Mouse (Mus musculus) CH12.LX (cell line): ENCODE measurements around the gene Pla2g7. TPM values are rescaled to one million over a fixed set of nuclear protein-coding genes. Genes with fewer than 3 reads are reported as not detected.

Experiments used
- DNase-seq: peaks from one replicate; pipeline ENCODE4 v3.0.0-alpha.2; 2013; ENCODE audit errors: extremely low read depth
- H3K27ac ChIP-seq: 2 replicates; pipeline ENCODE4 v1.5.1; 2012; ENCODE audit warnings: low read depth, mild to moderate bottlenecking, control low read depth, moderate library complexity; ENCODE audit not compliant: insufficient read depth
- H3K27me3 ChIP-seq: replicated peaks from 2 replicates; pipeline ENCODE3; 2012; ENCODE audit warnings: inconsistent platforms
- H3K36me3 ChIP-seq, 2 experiments: replicated peaks in 1 of 2; 2 replicates each; pipeline versions ENCODE3 to v1.6.1; 2012; ENCODE audit warnings: inconsistent platforms in 1 of 2, low read length in 1 of 2, mild to moderate bottlenecking in 1 of 2, mixed read lengths in 1 of 2, moderate library complexity in 1 of 2; ENCODE audit not compliant: control insufficient read depth in 1 of 2, insufficient read depth in 1 of 2
- H3K4me1 ChIP-seq, 2 experiments: 2 replicates each; pipeline ENCODE4 v1.6.1; 2012; ENCODE audit warnings: inconsistent platforms in 1 of 2, moderate library complexity in 1 of 2; ENCODE audit not compliant: insufficient read depth in 2 of 2, control insufficient read depth in 1 of 2
- H3K4me2 ChIP-seq: 2 replicates; pipeline ENCODE4 v1.6.1; 2012; ENCODE audit warnings: low read depth, mild to moderate bottlenecking, control low read depth; ENCODE audit not compliant: poor library complexity, insufficient read depth, severe bottlenecking
- H3K4me3 ChIP-seq, 3 experiments: fragments of 150-350 bp in 1 of 3; sonication (generic) in 1 of 3; replicated peaks in 1 of 3; 2 replicates each; pipeline versions ENCODE3 to v1.5.1; 2011 to 2012; ENCODE audit warnings: low read depth in 2 of 3, low read length in 2 of 3, mild to moderate bottlenecking in 2 of 3, moderate library complexity in 2 of 3, control low read depth in 1 of 3, improper control_type of control experiment in 1 of 3, inconsistent platforms in 1 of 3, mixed read lengths in 1 of 3; ENCODE audit not compliant: poor library complexity in 1 of 3
- H3K79me2 ChIP-seq: replicated peaks from 2 replicates; pipeline ENCODE4 v1.6.1; 2012; ENCODE audit warnings: mild to moderate bottlenecking, moderate library complexity; ENCODE audit not compliant: control insufficient read depth, poor library complexity, insufficient read depth, severe bottlenecking; ENCODE audit errors: extremely low read depth
- H3K9ac ChIP-seq: 2 replicates; pipeline ENCODE4 v1.6.1; 2012; ENCODE audit warnings: low read depth, mild to moderate bottlenecking, control low read depth, moderate library complexity; ENCODE audit not compliant: insufficient read depth
- H3K9me3 ChIP-seq: replicated peaks from 2 replicates; pipeline ENCODE3; 2012; ENCODE audit warnings: low read length, inconsistent platforms, mixed read lengths
- BHLHE40 ChIP-seq: IDR thresholded peaks from 2 replicates; pipeline ENCODE4 v1.6.1; 2011; ENCODE audit warnings: mild to moderate bottlenecking, low read depth, low read length, improper control_type of control experiment
- CHD2 ChIP-seq: IDR thresholded peaks from 2 replicates; pipeline ENCODE4 v1.6.1; 2011; ENCODE audit warnings: low read length, improper control_type of control experiment
- CTCF ChIP-seq, 2 experiments: IDR thresholded peaks in 1 of 2; conservative IDR thresholded peaks in 1 of 2; 2 replicates each; pipeline ENCODE4 v1.5.1; 2011 to 2012; ENCODE audit warnings: low read depth in 2 of 2, low read length in 2 of 2, improper control_type of control experiment in 1 of 2, inconsistent platforms in 1 of 2, mild to moderate bottlenecking in 1 of 2, moderate library complexity in 1 of 2
- E2F4 ChIP-seq: IDR thresholded peaks from 2 replicates; pipeline ENCODE4 v1.6.1; 2011; ENCODE audit warnings: low read depth, low read length, improper control_type of control experiment; ENCODE audit not compliant: insufficient replicate concordance
- ELF1 ChIP-seq: IDR thresholded peaks from 2 replicates; pipeline ENCODE4 v1.6.1; 2014; ENCODE audit warnings: low read depth, mild to moderate bottlenecking, inconsistent platforms, low read length, improper control_type of control experiment
- EP300 ChIP-seq: IDR thresholded peaks from 2 replicates; pipeline ENCODE4 v1.6.1; 2011; ENCODE audit warnings: low read length, improper control_type of control experiment
- HCFC1 ChIP-seq: IDR thresholded peaks from 2 replicates; pipeline ENCODE4 v1.6.1; 2012; ENCODE audit warnings: low read depth, mild to moderate bottlenecking, inconsistent platforms, low read length, improper control_type of control experiment
- IRF4 ChIP-seq: IDR thresholded peaks from 2 replicates; pipeline ENCODE4 v1.6.1; 2014; ENCODE audit warnings: low read depth, mild to moderate bottlenecking, inconsistent platforms, low read length, improper control_type of control experiment
- JUN ChIP-seq: IDR thresholded peaks from 2 replicates; pipeline ENCODE4 v1.6.1; 2011; ENCODE audit warnings: low read depth, mild to moderate bottlenecking, low read length, improper control_type of control experiment, moderate library complexity; ENCODE audit not compliant: insufficient read depth
- JUND ChIP-seq: conservative IDR thresholded peaks from 2 replicates; pipeline ENCODE4 v1.6.1; 2011; ENCODE audit warnings: low read depth, low read length, improper control_type of control experiment
- KAT2A ChIP-seq: IDR thresholded peaks from 2 replicates; pipeline ENCODE4 v1.6.1; 2012; ENCODE audit warnings: low read length, improper control_type of control experiment, inconsistent platforms; ENCODE audit not compliant: insufficient replicate concordance
- MEF2A ChIP-seq: IDR thresholded peaks from 2 replicates; pipeline ENCODE4 v1.6.1; 2014; ENCODE audit warnings: low read depth, mild to moderate bottlenecking, inconsistent platforms, low read length, improper control_type of control experiment, borderline replicate concordance
- PAX5 ChIP-seq: IDR thresholded peaks from 2 replicates; pipeline ENCODE4 v1.6.1; 2012; ENCODE audit warnings: low read length, inconsistent platforms, mixed read lengths
- POLR2A ChIP-seq: IDR thresholded peaks from 2 replicates; pipeline ENCODE4 v1.6.1; 2011; ENCODE audit warnings: low read depth, mild to moderate bottlenecking, improper control_type of control experiment, low read length
- RAD21 ChIP-seq: IDR thresholded peaks from 2 replicates; pipeline ENCODE4 v1.6.1; 2011; ENCODE audit warnings: low read depth, mild to moderate bottlenecking, low read length, improper control_type of control experiment, moderate library complexity
- UBTF ChIP-seq: IDR thresholded peaks from 2 replicates; pipeline ENCODE4 v1.6.1; 2012; ENCODE audit warnings: low read depth, mild to moderate bottlenecking, inconsistent platforms, low read length, improper control_type of control experiment, moderate library complexity
- USF1 ChIP-seq: IDR thresholded peaks from 2 replicates; pipeline ENCODE4 v1.6.1; 2014; ENCODE audit warnings: low read depth, mild to moderate bottlenecking, inconsistent platforms, low read length, improper control_type of control experiment
- ZC3H11A ChIP-seq: IDR thresholded peaks from 2 replicates; pipeline ENCODE4 v1.6.1; 2012; ENCODE audit warnings: low read depth, mild to moderate bottlenecking, inconsistent platforms, low read length, improper control_type of control experiment
- ZMIZ1 ChIP-seq: IDR thresholded peaks from 2 replicates; pipeline ENCODE4 v1.6.1; 2012; ENCODE audit warnings: low read depth, mild to moderate bottlenecking, inconsistent platforms, low read length, improper control_type of control experiment
- ZNF384 ChIP-seq: IDR thresholded peaks from 2 replicates; pipeline ENCODE4 v1.6.1; 2012; ENCODE audit warnings: low read depth, low read length, improper control_type of control experiment, inconsistent platforms
- dilution Hi-C: fragments of 300-500 bp; cut with MboI; formaldehyde crosslinking; loops from 2 replicates; pipeline ENCODE4 v1.14.3; 2020; ENCODE audit warnings: low sequenced_read_pairs; ENCODE audit not compliant: extremely low pct_unique_long_range_greater_than_20kb, extremely low pct_ligation_motif_present
- in situ Hi-C: fragments of 300-500 bp; cut with MboI; formaldehyde crosslinking; loops from 3 replicates; pipeline ENCODE4 v1.14.3; 2019; ENCODE audit warnings: low sequenced_read_pairs, low pct_ligation_motif_present, low pct_unique_long_range_greater_than_20kb, mixed read lengths
- polyA plus RNA-seq: library from polyadenylated mRNA; unstranded; fragments of >175 nt; gene quantifications from 2 replicates; pipeline ENCODE4 v1.2.1, GENCODE M21; 2012; ENCODE audit warnings: low read depth; ENCODE audit not compliant: insufficient read length
- total RNA-seq, 2 experiments: library from RNA; depleted of rRNA; stranded (reverse); fragments of 300-350 nt in 1 of 2; fragments of >200 nt in 1 of 2; gene quantifications; 2 replicates each; pipeline ENCODE4 v1.2.3; 2012 to 2014

Pla2g7 gene
- total and polyA plus RNA-seq, 3 experiments: 0.27 TPM; not detected in 2

- Histone ChIP-seq H3K4me3 (no peak overlapping the region), H3K36me3 (no peaks in the 10 kb centered on the region), H3K9me3 (peaks cover 41% of the 10 kb centered on the region), H3K9ac (no peak overlapping the region), H3K27me3 (no peaks in the 10 kb centered on the region), H3K4me1 (no peaks in the 10 kb centered on the region), H3K27ac (no peak overlapping the region), H3K4me2 (no peak overlapping the region), H3K79me2 (no peaks in the 10 kb centered on the region)
- DNase-seq: no peak
- in situ Hi-C loops: no loop called here
- no peak for TF ChIP-seq ZC3H11A
- no peak for TF ChIP-seq CHD2
- TF ChIP-seq IRF4: no peak
- TF ChIP-seq JUND: no peak
- TF ChIP-seq E2F4: no peak
- TF ChIP-seq CTCF (conservative IDR thresholded peaks at IDR 0.05 in 1 of 2, IDR thresholded peaks at IDR 0.05 in 1 of 2; ENCODE audit: low read depth in 2 of 2, low read length in 2 of 2): no peak
- dilution Hi-C loops: no loop called here
Measured at GRCm38 (mm10) chr17:43640825-43641224, 72.9 kb downstream of the Pla2g7 start.

DNA sequence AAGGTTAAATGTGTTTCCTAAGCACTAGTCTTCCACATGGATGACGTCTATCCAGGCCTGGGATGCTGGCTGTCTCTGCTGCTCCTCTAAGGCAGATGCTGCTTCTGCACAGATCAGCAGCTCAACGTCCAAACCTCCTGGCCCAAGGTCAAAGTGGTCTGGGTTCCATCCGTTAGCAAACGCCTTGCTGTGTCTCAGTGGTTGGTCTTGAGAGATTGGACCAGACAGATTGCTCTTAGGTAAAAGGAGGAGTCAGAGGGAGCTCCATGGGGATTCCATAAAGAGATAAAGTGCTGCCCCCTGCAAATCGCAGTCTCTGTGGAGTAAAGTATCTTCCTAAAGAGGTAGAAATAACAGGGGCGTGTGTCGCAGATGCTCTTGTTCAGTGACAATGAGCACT is 75.3 kb downstream of the Pla2g7 start:
- Histone ChIP-seq H3K9me3 (peaks cover 43% of the 10 kb centered on the region), H3K79me2 (no peaks in the 10 kb centered on the region), H3K36me3 (no peaks in the 10 kb centered on the region), H3K4me1 (no peaks in the 10 kb centered on the region), H3K27me3 (no peaks in the 10 kb centered on the region), H3K4me3 (no peak overlapping the region), H3K9ac (no peak overlapping the region), H3K4me2 (no peak overlapping the region), H3K27ac (no peak overlapping the region)
- DNase-seq: no peak
- TF ChIP-seq ELF1: no peak
- dilution Hi-C loops (no loop called here), in situ Hi-C loops (no loop called here)

DNA sequence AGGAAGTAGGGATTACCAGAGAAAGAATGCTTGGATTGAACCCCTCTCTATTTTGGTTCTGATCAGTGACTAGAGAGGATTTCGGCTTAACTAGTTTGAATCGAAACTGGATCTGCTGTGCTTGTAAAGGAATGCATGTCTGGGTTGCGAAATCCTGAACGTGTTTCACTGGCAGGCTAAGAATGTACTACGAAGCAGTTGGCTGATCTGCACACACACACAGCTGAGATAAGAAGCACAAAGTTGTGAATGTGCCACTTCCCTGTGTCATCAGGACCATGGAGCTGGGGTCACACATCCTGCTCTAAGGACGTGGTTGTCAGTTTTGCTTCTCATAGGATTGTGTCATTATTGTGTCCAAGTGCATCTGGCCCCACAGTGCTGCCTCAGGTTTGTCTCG is 76.5 kb downstream of the Pla2g7 start:
- Histone ChIP-seq H3K4me1 (no peaks in the 10 kb centered on the region), H3K36me3 (no peaks in the 10 kb centered on the region), H3K9ac (no peak overlapping the region), H3K79me2 (no peaks in the 10 kb centered on the region), H3K27me3 (no peaks in the 10 kb centered on the region), H3K4me3 (no peak overlapping the region), H3K9me3 (peaks cover 36% of the 10 kb centered on the region), H3K4me2 (no peak overlapping the region), H3K27ac (no peak overlapping the region)
- in situ Hi-C loops: no loop called here
- dilution Hi-C loops: no loop called here
- DNase-seq: no peak
- TF ChIP-seq PAX5 (no peak), POLR2A (no peak), HCFC1 (no peak), JUND (no peak), CHD2 (no peak), USF1 (no peak), KAT2A (no peak), ZC3H11A (no peak), JUN (no peak), RAD21 (no peak), EP300 (no peak), ZMIZ1 (no peak), MEF2A (no peak), BHLHE40 (no peak), UBTF (no peak), ZNF384 (no peak)
